Mouse (Mus musculus): ENCODE results near the gene Erc2.
A peak's percentile ranks its signal among the peaks of the same experiment; 100 is the strongest.

The Erc2 gene

DNA sequence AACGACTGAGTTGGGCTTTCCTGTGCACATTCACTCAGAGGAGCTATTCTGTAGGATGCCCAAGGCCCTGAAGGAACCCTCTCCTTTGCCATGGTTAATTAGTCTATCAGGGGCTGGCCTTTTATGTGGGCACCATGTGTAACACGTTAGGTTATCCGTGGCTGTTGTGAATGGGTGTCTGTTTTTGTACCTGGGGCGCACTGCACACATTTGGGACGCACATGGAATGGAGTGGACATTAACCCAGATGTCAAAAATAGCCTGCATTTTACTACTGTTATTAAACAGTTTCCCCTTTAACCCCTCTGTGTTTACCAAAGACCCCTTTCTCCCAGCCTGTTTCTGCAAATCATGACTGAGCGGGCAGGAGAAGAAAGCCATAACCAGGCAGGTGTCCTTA, 848.0 kb downstream of the Erc2 start:
- DNase-seq = no peak

DNA sequence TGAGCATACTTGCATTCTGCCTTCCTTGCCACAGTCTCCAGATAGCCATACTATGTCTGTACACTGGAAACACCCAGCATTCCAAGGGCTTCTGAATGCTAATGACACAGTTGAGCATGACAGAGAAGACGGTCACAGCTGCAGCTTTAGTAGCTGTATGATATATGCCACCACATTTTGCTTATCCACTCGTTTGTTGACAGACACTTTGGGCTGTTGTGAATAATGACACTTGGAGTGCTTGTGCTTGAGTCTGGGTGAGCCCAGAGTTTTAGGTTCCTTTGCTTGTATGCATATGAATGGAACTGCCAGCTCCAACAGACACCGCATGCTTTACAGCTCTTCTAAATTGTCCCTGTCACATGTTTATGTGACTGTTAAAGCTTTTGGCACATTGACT, 852.8 kb downstream of the Erc2 start:
- DNase-seq = no peak

DNA sequence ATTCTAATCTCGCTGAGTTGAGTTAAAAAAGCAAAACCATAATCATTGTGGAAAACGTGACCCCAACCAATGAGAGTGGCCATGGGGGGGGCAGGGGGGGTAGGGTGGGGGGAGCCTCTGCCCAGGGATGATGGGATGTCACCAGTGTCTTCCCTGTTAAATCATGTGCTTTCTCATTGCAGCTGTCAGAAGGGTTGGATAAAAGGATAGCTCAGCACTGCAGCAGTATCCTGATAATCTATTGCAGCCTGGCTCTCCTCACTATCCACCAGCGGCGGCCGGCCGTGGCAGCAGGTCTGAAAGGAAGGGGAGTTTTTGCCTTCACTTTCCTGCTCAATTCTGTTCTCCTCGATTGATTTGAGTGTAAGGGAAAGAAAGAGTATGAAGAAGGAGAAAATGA, 853.2 kb downstream of the Erc2 start:
- DNase-seq = no peak

DNA sequence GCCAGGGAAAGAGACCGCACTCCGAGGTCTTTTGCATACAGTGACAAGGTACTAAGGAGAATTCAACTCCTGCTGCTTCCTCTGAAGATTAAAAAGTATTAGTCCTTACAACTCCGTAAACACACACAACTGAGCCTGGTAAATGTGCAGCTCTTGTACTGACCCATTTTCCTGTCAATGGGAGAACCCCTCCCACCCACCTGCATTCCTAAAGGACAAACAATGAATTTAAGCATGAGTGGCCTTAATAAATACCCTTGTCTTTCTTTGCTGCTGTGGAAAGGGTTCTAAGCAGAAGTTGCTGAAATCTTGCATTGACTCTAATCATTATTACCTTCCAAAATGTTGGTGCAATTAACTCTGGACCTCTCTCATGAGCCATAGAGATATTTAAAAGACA, 854.5 kb downstream of the Erc2 start:
- DNase-seq = no peak

DNA sequence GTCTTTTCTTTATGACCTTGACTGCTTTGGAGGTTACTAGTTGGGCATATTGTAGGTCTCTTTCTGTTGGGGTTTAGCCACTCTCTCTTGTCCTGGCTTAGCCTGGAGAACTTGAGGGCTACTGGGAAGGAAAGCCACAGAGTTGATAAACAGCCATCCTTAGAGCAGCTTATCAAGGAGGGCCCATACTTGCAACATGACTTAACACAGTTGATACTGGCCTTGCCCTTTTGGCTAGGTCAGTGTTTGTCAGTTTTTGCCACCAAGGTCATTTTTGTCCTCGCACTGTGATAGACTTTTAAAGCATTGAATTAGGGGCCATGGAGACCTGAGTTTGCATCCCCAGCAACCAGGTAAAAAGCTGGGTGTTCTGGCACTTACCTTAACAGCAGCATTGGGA, 858.6 kb downstream of the Erc2 start:
- DNase-seq = no peak

DNA sequence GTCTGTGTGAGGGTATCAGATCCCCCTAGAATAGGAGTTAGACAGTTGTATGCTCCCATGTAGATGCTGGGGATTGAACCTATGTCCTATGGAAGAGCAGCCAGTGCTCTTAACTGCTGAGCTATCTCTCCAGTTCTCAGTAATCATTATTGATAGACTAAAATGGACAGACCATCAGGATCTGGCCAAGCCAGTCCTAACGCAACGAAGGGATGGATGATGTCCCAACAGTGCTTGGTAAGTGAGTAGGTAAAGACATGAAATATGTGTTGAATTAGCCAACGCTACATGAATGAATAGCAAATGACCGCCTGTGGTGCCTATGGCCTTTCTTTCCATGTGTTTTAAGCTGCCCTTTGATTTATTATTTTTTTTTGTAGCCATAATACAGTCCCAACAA, 871.6 kb downstream of the Erc2 start:
- DNase-seq = peak; percentile 52

DNA sequence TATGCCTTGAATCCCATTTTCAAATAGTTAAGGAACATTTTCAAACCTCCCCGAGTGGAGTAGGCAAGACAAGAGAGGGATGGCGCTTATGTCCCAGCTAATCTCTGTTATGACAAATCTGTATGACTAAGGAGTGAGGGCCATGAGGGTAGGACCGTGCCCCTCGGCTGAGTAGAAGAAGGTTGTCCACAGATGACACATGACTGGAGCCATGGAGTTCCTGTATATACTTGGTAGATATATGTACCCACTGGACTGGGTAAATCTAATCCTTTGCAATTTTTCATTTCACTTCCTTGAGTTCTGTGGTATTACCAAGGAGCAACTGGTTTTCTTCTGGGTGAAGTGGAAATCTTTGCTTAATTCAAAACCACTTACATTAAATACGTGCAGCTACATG, 872.0 kb downstream of the Erc2 start:
- DNase-seq = peak; percentile 56

DNA sequence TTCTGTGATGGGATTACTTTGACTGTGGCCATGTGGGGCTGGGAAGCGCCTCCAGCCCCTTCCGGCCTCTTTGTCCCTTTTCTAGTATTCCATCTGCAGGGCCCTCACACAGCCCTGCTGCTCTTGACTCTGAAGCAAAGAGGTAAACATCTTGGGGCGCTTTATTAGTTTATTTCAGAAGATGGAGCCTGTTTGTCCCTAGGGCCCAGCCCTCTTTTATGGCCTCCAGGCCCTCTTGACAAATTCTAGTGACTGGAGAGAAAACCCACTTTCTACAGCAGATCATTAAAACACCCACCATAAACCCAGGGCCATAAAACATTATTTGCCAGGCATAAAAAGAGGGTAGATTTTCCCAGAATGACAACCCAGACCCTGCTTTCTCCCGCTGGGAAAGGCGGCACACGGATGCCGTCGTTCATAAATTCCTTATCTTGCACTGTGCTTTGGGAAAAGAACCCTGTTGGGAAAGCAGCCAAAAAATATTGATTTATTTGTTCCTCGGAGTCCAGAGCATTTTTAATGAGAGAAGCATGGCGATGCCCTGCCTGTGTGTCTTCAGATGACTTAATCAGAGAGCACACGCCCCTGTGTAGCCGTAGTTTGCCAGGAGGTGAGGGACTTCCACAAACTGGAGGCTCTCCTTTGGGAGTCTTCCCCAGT, 879.1 kb downstream of the Erc2 start:
- peak; percentile 55 for DNase-seq

DNA sequence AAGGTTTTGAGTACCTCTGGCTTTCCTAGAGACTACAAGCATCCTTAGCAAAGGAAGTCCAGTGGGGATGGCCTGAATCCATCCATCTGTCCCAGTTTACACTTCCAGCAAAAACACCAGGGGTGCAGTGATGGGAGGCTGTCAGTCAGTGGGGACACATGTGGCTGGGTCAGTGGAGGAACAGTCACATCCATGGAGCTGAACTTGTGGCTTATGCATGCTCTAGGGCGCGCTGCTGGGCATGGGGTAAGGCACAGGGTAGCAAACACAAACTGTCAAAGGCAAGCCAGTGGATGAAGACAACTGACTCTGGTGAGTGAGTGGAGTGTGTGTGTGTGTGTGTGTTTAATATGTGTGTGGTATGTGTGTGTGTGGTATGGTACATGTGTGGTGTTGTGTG, 881.0 kb downstream of the Erc2 start:
- peak; percentile 85 for DNase-seq

DNA sequence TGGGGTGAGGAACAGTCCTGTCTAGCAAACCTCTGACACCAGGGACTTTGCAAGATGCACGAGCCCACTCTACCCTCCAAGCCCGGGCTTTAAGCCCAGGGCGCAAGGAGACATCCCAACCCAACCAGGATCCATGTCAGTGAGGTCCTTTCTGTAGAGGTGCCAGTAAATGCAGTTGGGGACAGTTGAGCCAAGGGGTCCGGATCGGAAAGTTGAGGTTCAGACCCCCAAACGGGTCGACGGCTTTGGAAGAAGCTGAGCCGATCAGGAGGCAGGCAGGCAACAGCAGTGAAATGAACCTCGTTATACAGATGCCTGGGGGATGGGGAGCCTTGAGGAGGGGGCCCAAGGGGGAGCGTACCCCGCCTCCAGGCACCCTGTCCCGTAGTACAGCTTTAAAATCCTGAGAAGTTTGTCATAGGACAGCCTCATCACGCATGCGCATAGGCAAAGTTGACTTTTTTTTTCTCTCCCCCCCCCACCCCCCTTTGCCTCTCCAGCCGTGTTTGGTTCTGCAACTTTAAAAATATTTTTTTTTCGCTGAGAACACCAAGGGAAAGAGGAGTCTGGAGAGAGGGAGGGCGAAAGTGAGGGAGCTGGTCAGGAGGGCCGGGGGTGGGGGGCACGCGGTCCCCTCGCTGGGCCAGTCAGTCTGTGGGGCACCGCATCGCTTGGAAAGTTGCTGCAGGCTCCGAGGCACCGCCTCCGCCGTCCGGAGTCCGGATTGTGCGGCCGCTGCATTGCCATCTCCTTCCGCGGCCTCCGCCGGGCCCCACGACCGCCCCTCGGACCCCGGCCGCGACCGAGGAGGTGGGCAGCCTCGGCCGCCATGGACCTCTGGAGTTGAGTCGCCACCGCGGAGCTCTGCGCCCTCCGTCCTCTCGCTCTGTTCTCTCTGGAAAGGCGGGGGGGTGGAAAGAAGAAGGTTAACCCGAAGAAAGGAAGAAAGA, 882.1 kb downstream of the Erc2 start, which contains the start of gene Wnt5a:
Wnt5a (plus strand) TSS at position 650 of the 950 bp plus-strand sequence.
- peak; percentile 93 for DNase-seq

DNA sequence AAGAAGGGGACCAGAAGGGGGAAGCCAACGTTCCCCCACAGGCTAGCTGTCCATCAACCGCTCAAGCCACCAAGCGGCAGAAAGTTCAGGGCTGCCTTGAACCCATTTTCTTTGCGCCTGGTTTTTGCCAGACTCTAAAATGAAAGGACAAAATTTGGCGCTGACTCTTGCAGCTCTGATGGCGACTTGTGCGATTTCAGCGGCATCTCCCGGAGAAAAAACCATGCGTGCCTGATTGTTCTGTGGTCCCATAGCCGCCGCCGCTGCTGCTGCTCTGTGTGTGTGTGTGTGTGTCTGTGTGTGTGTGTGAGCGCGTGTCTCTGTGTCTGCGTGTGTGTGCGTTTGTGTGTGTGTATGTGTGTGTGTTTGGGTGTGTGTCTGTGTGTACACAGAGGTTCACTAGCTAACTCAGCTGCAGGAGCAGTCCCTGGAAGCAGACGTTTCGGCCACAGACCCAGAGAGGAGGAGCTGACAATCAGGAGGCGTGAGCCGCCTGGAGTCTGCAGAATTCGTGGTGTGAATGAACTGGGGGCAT, 882.9 kb downstream of the Erc2 start:
- peak; percentile 92 for DNase-seq

DNA sequence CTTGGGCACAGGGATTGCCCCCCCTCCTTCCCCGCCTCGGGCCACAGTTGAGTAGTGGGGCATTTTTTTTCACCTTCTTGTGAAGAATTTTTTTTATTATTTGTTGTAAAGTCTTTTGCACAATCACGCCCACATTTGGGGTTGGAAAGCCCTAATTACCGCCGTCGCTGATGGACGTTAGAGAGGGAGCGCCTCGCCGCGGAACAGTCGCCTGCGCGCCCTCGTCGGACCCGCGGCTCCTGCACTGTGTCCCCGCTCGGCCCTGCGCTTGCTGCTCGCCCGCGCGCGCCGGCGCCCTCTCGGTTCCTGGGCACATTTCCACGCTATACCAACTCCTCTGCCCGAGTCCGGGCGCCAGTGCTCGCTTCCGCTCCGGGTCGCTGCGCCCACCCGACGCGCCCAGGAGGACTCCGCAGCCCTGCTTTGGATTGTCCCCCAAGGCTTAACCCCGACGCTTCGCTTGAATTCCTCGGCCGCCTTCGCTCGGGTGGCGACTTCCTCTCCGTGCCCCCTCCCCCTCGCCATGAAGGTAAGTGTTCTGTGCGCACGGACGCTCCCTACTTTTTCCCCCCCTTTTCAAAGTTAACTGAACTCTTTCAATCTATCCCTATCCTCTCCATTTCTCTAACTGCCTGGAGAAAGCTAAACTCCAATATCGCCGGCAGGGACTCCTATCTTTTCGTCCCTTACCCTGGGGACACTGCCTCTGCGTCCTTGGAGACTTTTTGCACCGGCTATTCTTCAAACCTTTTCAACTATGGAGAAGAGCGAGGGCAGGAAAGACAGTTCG, 883.6 kb downstream of the Erc2 start:
- DNase-seq = peak; percentile 87

DNA sequence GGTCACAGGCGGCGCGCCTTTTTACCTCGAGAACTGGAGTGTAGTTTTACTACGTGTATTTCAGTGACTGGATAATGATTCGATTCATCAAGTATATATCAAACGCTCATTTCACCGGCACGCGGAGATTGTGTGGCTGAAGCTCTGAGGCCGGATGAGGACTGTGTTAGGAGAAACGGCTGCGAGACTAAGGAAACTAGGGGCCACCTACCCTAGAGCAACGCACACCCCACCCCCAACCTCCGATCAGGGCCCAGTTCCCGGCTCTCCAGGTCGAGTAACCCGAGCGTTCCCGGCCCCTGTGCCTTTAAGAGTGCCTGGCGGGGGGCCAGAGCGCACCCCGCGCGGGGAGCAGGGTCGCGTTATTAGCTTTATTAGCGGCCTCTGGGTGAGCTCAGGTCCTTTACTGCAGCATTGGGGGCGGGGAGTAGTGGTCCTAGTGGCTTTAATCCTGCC, 884.2 kb downstream of the Erc2 start:
- DNase-seq = peak; percentile 96

DNA sequence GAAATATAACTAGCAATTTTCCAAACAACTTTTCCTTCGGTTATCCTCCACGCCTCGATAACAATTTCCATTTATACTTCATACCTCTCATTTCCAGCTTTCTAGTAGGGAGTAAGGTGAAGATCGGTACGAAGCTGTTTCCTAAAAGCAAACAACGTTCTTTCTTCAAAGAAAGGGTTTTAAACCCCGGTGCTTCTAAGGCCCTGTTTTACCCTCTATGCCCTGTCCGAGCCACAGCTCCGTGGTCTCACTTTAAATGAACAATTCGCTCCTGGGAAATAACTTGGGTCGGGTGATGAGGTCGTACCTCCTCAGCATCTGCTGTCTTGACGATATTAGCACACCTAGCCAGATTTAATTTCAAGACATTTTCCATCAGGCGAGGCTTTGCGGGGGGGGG, 884.8 kb downstream of the Erc2 start:
- DNase-seq = no peak

DNA sequence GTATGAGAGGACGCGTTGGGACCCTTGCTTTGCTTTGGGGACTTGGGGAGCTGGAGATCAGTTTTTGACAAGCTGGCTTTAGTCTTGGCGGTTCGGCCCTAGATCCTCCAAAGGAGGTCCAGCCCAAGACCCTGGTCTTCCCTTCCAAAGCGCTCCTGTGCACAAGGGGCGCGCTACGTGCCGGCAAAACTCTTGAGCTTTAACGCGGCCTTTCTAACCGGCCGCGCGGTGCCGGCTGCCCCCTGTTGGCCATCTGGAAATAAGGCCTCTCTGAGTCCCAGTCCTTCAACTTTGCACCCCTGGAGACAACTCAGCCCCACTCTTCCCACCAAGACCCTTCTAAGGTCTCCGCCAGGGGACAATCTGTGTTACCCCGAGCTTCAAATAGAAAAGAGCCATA, 885.2 kb downstream of the Erc2 start:
- peak; percentile 90 for DNase-seq

DNA sequence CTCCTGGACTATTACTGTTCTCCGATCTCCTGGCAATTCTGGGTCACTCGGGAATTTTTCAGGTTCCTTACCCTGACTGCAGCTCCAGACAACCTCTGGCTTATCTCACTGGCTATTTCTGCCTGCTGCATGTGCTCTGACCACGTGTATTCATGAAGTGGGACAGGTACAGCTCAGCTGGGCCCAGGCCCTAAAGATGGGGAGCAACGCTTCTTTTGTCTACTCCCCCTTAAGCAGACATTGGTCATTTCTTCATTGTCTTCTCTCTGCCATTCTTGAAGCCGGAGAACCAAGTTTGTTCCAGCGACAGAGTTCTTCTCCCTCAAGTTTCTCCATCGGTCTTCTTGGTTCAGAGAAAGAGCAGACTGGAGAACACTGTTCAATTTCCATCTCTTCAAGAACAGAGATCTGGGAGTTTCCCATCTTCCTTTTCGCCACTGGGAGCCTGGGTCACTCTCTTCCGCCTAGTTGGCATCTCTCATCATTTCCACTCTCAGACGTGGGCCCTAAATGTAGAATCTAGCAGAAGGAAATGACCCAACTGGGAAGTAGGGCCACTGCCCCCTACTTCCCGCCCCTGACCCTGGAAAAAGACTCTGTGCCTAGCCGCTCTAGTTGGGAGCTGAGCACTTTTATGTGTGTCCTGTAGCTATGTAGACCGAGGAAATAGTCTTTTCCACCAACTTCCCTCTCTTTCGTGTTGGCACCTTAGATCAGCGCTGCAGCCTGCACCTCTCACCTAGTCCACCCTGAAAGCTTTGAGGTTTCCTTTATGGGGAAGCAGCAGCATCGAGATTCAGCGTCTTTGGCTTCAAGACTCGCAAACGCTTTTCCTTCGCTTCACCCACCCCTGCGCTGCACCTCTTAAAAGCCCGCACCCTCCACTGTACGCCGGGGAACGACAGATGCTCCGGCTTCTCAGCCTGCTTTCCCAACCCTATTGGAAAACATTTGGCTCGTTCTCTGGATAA, 886.3 kb downstream of the Erc2 start:
- DNase-seq = peak; percentile 74

DNA sequence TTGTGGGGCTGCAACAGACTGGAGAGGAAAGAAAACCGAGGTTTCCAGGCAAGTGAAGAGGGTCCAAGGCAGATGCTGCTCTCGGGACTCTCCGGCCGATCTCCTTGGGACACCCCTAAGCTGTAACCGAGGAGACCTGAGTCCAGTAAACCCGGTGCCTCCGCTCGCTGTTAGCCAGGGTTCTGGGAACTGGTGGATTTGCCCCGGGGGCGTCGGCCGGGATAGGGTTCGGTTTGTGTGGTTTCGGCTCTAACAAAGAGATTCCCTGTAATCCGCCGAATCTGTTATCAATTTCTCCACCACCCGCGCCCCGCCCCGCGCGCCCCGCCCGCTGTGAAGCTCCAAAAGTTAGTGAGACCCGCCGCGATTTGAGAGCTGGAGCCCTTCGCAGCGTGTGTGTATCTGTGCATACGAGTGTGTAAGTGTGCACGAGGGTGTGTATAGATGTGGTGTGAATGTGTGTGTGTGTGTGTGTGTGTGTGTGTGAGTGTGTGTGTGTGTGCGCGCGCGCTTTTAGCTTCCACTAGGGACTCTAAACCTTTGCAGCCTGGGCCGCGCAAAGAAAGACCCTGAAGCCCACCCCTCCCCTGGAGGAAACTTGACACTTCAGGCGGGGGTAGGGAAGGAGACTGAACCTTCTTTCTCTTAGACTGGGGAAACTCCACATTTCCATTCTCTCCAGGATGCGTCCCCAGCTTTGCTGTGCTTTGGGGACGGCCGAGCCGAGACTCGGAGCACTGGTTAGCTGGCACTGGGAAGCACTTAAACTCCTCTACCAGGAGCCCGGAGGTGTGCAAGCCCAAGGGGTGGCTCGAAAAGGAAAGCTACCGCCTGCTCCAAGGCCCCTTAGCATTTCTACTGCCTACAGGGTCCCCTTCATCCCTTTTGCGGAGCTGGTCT, 887.5 kb downstream of the Erc2 start:
- peak; percentile 88 for DNase-seq

DNA sequence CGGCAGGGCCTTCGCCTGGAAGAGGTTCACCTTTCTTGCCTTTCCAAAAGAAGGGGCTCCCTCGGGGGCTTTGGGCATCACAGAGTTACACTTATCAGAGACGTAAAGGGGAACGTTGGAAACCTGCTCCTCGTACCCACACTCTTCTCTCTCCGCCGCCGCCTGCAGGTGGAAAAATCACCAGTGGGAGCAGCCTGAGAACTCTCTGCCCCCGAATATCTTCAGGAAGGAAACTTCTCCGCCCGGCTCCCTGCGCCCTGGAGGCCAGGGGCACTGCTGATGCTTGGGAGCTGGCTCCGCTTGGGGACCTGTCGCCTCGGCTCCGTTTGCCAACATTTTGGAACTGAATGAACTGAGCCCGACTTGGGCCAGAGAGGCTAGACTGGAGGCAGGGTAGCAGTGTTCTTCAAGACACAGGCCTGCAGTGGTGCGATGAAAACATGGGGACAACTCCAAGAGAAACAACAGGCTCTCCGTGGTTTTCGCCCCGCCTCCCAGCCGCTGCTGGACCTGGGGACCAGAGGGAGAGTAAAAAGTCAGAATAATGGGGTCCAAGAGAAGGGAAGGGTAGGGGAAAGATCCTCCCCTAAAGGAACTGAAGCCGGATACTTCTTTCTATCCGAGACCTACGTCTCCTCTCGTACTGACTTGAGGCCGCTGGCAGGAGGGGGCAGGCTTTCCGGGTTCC, 888.3 kb downstream of the Erc2 start:
- peak; percentile 94 for DNase-seq

DNA sequence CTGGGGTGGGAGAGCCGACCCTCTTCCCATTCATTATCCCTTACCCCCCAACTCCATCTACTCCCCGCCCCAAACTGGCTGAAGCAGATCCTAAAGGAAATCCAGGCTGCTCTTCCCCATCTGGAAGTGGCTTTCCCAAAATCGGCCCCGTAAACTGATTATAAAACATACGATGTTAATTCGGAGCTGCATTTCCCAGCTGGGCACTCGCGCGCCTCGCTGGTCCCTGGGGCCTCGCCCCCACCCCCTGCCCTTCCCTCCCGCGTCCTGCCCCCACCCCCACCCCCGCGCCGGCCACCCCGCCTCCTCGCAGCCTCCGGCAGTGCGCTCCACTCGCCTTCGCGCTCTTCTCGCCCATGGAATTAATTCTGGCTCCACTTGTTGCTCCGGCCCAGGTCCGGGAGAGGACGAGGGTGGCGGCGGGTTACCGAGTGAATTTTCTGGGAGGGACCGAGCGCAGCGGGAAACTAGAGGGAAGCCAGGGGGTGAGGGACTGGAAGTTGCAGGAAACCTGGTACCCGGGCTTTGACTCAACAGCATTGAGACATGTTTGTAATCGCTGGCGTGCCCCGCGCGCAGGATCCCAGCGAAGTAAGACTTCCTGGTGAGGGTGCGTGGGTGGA, 888.9 kb downstream of the Erc2 start:
- DNase-seq = peak; percentile 91

All from heart, adult 11 months (tissue).